Mouse (Mus musculus) mouse embryonic stem cell (cell line): Measurements from ENCODE around the gene Zfp663.

ENCODE experiments used
- in situ Hi-C, 2 experiments: fragments of 300-500 bp; cut with MboI; formaldehyde crosslinking; loops; 1 replicate in 1 of 2; 3 replicates in 1 of 2; pipeline ENCODE4 v1.14.3; 2019 to 2020; ENCODE audit warnings: low sequenced_read_pairs in 2 of 2, low pct_unique_long_range_greater_than_20kb in 1 of 2, mixed read lengths in 1 of 2; ENCODE audit not compliant: unreplicated experiment in 1 of 2

The Zfp663 gene

DNA sequence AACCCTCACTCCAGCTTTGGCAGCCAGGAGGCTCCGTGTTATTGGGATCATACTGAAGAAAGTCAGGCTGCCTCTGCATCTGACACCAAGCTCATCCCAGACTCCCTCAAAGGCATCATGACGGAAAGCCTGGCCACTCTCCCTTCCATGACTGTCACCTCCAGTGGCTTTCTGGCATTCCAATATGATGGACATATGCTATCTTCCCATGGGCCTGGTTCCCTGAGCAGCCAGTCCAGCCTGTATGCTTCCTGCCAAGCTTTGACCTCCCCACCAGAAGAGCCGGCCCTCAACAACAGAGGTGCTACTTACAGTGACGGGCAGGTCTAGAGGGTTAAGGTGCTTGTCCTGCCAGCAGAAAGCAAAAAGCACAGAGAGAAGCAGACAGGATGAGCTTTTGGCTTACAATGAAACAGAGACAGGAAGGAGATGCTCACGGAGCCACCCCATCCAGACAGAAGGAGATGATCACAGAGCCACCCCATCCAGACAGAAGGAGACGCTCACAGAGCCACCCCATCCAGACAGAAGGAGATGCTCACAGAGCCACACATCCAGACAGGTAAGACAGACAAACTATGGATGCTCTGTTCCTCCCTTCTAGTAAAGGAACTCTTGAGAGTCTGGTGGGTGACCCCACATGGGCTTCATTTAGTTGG, 65.0 kb downstream of the Zfp663 start:
- in situ Hi-C loops: no loop called here

DNA sequence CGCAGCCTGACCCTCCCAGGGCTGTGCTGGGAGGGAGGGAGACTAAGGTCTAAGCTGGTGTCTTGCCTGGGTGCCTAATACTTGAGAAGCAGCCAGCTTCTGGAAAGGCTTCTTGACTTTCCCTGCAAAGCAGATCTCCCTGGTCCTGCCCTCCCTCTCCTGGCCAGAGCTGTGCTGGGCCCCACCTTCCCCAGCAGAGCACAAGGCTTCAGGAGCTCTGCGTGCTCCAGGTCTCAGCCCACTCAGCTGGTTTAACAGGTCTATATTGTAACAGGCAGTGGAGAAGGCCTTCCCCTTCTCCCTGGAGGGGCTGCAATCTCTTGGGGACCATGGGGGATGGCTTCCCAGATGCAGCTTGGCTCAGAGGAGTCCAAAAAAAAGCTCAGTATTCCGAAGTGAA, 67.1 kb downstream of the Zfp663 start:
- in situ Hi-C loops: no loop called here
